Mouse (Mus musculus): ENCODE measurements around the gene Pbx2.

Gene Pbx2

DNA sequence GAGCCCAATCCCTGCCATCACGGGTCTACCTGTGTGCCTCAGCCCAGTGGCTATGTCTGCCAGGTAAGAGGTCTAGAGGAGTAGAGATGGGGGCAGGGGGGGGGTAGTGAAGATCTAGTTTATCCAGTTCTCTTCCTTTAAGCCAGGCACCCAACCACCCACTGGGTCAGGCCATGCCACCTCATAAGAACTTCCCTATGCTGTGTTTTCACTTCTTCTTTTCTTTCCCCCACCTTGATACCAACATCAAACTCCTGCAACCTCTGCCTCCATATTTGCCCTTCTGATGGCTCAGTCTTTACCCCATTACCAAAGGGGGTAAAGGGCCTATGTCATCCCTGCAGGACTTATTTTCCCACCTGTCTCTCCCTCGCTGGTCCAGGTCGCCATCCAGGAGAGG, 13.0 kb upstream of the Pbx2 start:
- DNase-seq (ENCODE audit: inconsistent age in 2 of 2, low spot score in 1 of 2) = no peak

DNA sequence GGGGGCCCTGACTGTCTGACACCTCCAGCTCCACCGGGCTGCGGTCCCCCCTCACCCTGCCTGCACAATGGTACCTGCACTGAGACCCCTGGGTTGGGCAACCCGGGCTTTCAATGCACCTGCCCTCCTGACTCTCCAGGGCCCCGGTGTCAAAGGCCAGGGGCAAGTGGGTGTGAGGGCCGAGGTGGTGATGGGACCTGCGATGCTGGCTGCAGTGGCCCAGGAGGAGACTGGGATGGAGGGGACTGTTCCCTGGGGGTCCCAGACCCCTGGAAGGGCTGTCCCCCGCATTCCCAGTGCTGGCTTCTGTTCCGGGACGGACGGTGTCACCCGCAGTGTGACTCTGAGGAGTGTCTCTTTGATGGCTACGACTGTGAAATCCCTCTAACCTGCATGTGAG, 8.5 kb upstream of the Pbx2 start:
- no peak for DNase-seq (ENCODE audit: inconsistent age in 2 of 2, low spot score in 1 of 2)

DNA sequence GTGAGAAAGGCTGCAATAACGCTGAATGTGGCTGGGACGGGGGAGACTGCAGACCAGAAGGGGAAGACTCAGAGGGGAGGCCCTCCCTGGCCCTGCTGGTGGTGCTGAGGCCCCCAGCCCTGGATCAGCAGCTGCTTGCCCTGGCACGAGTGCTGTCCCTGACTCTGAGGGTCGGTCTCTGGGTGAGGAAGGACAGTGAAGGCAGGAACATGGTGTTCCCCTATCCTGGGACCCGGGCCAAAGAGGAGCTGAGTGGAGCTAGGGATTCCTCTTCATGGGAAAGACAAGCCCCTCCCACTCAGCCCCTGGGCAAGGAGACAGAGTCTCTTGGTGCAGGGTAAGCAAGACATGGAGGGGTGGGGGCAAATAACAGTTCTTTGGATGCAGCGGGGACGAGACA, 7.7 kb upstream of the Pbx2 start:
- DNase-seq (ENCODE audit: inconsistent age in 2 of 2, low spot score in 1 of 2) = peak; percentile 36 to 77

DNA sequence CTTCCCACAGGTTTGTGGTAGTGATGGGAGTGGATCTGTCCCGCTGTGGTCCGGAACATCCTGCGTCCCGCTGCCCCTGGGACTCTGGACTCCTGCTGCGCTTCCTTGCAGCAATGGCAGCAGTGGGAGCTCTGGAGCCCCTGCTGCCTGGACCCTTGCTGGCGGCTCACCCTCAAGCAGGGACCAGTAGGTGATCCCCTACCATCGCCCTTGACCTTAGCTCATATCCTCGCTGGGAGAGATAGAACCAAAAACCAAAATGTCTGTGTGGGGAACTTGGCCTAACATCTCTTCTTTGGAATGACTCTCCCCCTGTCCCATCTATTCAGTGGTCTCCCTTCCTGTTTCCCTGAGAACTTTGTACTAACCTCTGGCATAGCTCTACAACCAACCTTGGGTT, 7.2 kb upstream of the Pbx2 start:
- DNase-seq (ENCODE audit: inconsistent age in 2 of 2, low spot score in 1 of 2) = no peak

DNA sequence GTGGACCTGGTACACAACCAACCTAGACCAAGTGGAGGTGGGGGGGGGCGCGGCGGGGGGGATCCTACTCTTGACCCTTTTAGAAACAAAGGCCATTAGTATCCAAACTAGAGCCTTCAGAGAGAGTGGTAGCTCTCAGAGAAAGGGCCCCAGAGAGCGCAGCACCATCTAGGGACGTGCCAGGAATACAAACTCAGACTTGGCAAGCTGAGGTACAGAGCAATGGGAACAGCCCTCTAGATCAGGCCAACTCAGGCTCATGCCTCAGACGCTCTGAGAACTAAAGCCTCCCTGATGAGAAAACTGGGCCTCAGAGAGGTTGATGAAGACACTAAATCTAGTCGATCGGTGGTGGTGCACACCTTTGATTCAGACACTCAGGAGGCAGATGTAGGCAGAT, 5.9 kb upstream of the Pbx2 start:
- no peak for DNase-seq (ENCODE audit: inconsistent age in 2 of 2, low spot score in 1 of 2)

DNA sequence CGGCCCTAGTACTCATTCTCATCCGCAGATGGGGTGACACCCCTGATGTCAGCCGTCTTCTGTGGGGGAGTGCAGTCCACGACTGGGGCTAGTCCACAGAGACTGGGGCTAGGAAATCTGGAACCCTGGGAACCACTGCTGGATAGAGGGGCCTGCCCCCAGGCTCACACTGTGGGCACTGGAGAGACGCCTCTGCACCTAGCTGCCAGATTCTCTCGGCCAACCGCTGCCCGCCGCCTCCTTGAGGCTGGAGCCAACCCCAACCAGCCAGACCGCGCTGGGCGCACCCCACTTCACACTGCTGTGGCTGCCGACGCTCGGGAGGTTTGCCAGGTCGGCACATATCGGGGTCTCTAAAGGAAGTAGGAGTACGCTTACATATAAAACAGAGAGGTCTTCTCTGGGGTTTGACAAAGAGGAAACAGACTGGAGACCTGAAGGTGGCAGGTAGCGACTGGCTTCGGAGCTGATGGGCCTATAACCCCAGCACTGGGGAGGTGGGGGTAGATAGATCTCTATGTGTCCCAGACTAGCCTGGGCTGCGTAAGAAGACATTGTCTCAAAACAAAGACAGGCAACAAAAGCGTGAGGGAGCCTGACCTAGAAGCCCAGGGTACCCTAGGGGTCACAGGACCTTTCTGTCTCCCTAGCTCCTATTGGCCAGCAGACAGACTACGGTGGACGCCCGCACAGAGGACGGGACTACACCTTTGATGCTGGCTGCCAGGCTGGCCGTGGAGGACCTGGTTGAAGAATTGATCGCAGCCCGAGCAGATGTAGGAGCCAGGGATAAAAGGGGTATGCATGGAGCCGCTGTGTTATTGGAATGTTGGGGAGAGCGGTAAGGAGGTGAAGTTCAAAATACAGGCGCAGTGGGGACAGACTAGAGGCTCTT, 4.9 kb upstream of the Pbx2 start:
- peak in 1 of 2 experiments; percentile 44 for DNase-seq (ENCODE audit: inconsistent age in 2 of 2, low spot score in 1 of 2)

DNA sequence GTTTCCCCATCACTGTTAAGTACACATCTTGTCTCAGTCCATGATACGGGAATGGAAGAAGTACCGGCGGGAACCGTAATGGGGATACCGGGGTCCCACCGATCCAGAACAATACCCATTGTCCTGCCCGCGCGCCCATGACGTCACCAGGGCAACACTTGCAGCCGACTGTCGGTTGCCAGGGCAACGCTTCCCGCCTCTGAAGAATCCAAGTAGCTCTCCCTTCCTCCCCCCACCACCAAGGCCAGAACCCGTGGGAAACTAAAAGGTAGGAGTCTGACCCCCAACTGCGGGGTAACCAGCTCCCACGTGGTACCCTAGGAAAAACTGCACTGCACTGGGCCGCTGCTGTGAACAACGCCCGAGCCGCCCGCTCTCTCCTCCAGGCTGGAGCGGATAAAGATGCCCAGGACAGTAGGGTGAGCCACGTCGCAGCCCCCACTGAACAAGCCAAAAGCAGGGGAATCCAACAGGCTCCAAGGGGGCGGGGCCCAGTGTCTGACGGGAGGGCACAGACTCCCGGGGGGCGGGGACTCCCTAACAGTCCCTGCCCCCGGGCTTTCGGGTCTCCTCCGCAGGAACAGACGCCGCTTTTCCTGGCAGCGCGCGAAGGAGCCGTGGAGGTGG, 4.2 kb upstream of the Pbx2 start:
- DNase-seq (ENCODE audit: inconsistent age in 2 of 2, low spot score in 1 of 2) = peak; percentile 87 to 92

DNA sequence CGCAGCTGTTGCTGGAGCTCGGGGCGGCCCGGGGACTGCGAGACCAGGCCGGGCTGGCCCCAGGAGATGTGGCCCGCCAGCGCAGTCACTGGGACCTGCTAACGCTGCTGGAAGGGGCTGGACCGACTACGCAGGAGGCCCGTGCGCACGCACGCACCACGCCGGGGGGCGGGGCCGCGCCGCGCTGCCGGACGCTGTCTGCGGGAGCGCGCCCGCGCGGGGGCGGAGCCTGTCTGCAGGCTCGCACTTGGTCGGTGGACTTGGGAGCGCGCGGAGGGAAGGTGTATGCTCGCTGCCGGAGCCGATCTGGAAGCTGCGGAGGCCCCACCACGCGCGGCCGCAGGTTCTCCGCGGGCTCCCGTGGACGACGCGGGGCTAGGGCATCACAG, 3.6 kb upstream of the Pbx2 start:
- peak; percentile 98 to 99 for DNase-seq (ENCODE audit: inconsistent age in 2 of 2, low spot score in 1 of 2)

DNA sequence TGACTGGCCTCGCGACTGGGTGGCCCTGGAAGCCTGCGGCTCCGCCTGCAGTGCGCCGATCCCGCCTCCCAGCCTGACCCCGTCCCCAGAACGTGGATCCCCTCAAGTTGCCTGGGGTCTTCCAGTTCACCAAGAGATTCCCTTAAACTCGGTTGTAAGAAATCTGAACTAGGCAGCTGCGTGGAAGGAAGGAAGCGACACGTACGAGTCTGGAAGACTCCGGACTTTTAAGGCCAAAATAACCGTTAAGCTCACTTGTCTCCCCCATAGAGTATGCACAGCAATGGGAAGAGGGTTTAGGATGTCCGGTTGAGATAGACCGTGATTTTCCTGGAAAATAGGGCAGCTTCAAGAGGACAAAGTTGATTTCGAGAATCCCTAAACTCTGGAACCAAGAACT, 3.3 kb upstream of the Pbx2 start:
- DNase-seq (ENCODE audit: inconsistent age in 2 of 2, low spot score in 1 of 2) = no peak

DNA sequence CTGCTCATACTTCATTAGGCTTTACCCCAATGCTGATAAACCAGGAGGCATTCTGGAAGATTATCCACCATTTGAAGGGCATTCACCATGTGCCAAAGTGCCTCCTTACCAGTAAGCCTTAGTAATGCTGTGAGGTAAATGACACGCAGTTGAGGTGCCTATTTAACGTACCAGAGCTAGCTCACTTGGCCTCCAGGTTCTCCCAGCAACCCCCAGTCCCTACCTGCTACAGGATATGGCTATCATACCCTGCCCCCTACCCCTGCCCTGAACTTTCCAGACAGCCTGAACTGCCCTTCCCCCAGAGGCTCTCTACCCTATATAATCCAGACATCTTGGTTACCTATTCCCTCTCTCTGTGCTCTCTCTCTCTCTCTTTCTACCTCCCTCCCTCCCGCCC, 2.3 kb upstream of the Pbx2 start:
- DNase-seq (ENCODE audit: inconsistent age in 2 of 2, low spot score in 1 of 2) = peak in 1 of 2 experiments; percentile 42

DNA sequence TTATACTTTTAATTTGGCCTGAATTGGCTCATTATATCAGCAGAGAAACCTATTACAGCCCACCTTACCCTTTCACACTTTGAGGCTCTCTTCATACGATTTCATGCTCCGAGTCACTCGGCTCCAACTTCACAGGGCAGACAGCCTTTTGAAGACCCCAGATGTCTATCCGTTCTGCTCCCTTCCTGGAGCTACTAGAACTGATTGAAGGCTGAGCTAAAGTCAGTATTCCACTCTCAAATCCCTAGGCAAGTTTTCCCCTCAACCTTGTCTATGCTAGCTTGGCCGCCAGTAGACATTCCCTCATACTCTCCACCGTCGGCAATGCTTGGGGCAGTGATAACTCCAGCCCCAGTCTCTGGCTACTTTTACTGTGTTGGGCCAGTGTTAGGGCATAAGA, 1.9 kb upstream of the Pbx2 start:
- DNase-seq (ENCODE audit: inconsistent age in 2 of 2, low spot score in 1 of 2) = peak in 1 of 2 experiments; percentile 35

DNA sequence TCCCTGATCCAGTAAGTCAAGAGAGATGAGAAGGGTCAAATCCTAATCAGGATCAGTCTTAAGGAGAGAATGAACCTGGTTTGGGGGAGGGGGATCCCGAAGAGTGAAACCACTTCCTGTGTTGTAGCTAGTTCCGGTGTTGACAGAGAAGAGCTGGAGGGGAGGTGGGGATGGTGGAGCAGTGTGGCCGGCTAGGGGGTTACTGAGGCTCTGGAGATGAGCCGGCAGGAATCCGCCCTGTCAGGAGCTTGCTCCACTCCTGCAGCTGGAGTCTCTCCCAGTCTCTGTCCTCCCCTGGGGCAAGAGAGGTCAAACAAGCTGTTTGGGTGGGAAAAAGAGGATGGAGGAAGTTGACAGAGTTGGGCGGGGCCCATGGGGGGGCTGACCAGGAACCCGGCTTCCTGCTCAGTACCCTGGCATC, 1.4 kb upstream of the Pbx2 start, which contains the start of gene Gpsm3:
Gene Gpsm3 (plus strand): TSS at position 126 of the 421 bp plus-strand sequence.
- peak; percentile 54 to 74 for DNase-seq (ENCODE audit: inconsistent age in 2 of 2, low spot score in 1 of 2)

DNA sequence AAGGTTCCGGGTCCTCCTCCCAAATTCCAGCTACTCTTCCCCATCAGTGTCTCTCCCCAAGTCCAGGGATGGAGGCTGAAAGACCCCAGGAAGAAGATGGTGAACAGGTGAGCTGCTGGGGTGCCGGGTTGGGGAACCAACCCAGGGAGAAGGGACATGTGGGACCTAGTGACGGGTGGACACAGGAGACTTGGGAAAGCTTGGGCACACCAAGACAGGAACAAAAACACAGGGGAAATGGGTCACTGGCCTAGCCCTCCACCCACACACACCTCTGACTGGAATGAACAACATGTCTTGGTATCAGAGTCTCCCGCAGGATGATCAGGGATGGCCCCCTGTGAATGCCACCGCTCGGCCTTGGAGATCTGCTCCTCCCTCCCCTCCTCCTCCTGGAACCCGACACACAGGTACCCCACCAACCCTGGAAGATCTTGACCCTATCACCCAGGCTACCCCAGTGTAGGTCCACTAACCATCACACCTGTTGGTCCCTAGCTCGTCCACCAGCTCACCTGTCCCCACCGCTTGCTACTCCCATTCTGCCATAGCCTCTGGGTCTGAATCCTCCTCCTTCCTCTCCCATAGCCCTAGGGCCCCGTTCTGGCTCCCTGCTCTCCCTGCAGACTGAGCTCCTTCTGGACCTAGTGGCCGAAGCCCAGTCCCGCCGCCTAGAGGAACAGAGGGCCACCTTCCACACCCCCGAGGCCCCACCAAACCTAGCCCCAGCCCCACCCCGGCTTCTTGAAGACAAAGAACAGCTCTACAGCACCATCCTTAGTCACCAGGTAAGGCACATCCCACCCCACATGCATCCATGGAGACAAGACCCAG, 695 bp upstream of the Pbx2 start:
- peak; percentile 38 to 58 for DNase-seq (ENCODE audit: inconsistent age in 2 of 2, low spot score in 1 of 2)

DNA sequence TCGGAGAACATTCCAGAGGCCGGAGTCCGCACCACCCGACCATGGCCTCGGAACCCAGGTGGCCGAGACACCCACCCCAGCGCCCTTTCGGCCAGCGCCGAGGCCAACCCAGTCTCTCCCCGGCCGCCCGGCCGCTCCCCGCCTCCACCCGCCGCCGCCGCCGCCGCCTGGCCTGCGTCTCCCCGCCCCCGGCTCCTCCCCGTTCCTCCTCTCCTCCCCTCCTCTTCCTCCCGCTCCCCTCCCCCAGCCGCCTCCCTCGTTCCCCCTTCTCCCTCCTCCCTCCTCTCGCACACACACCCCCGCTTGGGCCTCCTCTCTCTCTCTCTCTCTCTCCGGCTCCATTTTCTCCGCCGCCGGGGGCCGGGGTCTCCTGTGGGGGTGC, 919 bp downstream of the Pbx2 start:
- DNase-seq (ENCODE audit: inconsistent age in 2 of 2, low spot score in 1 of 2) = peak; percentile 92 to 96

DNA sequence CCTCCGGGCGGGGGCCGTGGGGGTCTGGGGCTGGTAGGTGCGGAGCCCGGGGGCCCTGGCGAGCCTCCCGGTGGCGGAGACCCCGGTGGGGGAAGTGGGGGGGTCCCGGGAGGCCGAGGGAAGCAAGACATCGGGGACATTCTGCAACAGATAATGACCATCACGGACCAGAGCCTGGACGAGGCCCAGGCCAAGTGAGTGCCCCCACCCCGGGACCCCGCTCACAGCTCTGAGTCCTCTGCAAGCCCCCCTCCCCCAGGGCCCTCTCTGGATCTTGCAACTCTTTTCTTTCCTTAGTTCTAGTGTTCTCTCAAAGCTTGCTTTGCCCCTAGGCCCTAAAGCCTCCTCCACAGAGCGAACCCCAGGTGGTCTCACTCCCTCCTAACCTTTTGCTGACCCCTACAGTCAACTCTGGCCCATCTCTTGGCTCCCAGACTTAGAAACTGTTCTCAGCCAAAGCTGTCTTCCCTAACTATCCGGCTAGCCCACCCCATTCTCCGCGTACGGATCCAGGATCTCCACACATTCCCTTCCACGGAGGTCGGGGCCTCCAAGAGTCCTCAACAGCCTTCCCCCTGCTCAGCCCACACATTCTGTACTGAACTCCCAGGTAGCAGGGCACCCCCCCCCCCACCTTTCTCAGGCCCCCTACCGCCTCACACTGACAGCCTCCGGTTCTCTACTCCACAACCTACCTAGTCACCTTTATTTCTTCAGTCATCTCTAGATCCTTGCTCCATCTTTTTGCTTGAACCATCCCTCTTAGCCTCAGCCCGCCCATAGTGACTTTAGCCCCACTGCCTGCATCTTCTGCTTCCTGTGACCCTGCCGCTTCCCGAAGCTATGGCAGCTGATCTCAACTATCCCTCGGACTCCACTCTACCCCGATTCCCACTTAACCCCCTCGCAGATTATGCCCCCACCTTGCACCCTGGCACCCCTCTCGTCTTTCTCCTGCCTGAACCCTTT, 1.8 kb downstream of the Pbx2 start:
- peak; percentile 56 to 78 for DNase-seq (ENCODE audit: inconsistent age in 2 of 2, low spot score in 1 of 2)

DNA sequence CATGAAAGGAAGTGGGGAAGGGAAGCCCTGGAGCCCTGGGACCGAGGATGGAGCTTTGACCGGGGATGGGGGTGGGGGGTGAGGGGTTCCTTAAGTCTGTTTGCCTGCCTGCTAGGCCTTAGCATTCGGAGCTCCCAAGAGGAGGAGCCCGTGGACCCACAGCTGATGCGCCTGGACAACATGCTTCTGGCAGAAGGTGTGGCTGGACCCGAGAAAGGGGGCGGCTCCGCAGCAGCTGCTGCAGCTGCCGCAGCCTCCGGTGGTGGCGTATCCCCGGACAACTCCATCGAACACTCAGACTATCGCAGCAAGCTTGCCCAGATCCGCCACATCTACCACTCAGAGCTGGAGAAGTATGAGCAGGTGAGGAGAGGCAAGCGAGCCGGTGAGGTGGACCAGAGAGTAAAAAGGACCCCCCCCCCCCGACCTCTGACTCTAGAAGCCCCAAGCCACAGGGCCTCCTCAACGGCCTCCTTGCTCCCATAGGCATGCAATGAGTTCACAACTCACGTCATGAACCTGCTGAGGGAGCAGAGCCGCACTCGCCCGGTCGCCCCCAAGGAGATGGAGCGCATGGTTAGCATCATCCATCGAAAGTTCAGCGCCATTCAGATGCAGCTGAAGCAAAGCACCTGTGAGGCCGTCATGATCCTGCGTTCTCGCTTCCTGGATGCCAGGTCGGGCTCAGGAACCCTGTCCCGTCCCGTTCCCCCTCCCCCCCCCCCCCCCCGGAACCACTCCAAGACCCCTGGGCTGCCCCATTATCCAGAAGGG, 2.9 kb downstream of the Pbx2 start:
- DNase-seq (ENCODE audit: inconsistent age in 2 of 2, low spot score in 1 of 2) = peak; percentile 34 to 54

DNA sequence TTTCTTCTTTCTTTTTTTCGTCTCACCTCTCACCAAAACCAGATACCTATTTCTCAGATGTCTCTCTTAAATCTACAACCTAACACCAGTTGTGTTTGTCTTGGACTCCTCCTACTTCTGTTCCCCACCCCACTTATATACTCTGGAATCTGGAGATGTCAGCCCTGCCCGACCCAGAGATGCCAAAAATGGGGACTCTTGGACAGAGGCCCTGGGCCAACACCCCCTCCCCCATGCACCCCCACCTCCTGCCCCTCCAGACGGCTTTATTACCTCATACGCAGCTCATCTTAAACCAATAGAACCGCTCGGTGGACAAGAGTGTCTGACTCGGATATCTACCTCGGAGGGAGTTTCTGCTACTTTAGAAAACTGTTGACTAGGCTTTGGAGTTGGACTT, 5.0 kb downstream of the Pbx2 start:
- DNase-seq (ENCODE audit: inconsistent age in 2 of 2, low spot score in 1 of 2) = no peak

DNA sequence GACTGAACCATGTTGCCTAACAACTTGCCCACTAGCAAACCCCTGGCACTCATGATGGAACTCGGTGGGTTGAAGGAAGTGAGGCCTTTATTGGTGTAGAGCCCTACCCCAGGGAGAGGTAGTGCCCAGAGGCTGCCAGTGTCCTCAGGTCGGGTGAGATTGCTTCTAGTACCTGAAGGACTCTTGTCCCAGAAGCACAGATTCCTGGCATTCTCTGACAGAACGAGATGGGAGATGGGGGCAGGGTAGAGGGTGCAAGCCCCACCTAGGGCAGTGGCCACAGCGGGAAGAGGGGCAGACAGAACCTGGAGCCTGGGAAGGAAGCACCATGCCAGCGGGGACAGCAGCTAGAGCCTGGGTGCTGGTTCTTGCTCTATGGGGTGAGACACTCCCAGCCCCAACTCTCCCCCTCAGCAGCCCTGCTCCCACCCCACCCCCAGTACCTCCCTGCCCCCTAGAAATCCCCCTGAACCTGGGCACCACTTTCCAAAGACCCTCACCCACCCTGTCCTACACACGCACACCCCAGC, 6.6 kb downstream of the Pbx2 start, which contains the start of gene Ager:
Gene Ager (plus strand): TSS at position 297 of the 530 bp plus-strand sequence.
- peak in 1 of 2 experiments; percentile 46 for DNase-seq (ENCODE audit: inconsistent age in 2 of 2, low spot score in 1 of 2)

DNA sequence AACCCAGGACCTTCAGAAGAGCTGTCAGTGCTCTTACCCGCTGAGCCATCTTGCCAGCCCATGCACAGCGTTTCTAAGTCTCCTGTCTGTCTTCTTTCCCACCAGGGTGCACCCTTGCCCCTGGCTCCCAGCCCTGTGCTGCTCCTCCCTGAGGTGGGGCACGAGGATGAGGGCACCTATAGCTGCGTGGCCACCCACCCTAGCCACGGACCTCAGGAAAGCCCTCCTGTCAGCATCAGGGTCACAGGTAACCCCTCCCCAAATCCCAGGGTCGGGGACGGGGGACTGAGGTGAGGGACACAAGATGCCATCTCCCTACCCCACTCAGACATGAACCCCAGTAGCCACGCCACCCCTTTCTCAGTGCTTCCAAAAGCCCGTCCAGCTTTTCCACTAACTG, 8.8 kb downstream of the Pbx2 start:
- peak; percentile 21 to 43 for DNase-seq (ENCODE audit: inconsistent age in 2 of 2, low spot score in 1 of 2)

Measured in adrenal gland, adult (tissue).